Mouse (Mus musculus): ENCODE results near the gene Zpr1. TPM values are rescaled to one million over a fixed set of nuclear protein-coding genes. Genes with fewer than 3 reads are reported as not detected.

The Zpr1 gene
- total RNA-seq, 2 experiments from 2014 or later = 32.3 to 32.4 TPM

- peak in 1 of 2 experiments; percentile 58 for DNase-seq (ENCODE audit: extremely low spot score in 1 of 2, low spot score in 1 of 2)
Measured at GRCm38 (mm10) chr9:46327706-46328571, 55.1 kb downstream of the Zpr1 start.

GRCm38 (mm10) chr9:46328572-46329249 is 55.8 kb downstream of the Zpr1 start:
- DNase-seq (ENCODE audit: extremely low spot score in 1 of 2, low spot score in 1 of 2) = peak; percentile 55 to 58

DNA sequence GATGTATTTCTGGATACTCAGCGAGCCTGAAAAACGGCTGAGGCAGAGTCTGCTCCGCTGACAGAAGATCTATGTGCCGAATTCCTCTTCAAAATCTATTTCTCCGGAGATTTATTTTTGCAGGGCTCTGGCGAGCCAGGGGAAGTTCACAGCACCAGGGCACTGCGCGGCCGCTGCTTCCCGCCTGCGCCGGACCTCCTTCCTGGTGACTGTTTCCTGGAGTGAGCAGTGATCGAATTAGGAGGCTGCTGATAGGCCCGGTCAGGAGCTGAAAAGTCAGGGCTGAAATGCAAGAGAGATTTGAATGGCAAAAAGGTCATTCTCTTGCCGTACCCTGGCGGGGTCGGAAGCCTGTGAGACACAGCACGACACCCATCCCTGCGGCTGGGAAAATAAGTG is 56.4 kb downstream of the Zpr1 start:
- DNase-seq (ENCODE audit: extremely low spot score in 1 of 2, low spot score in 1 of 2) = no peak

- DNase-seq (ENCODE audit: extremely low spot score in 1 of 2, low spot score in 1 of 2) = peak in 1 of 2 experiments; percentile 1
Measured at GRCm38 (mm10) chr9:46329801-46330585, 57.1 kb downstream of the Zpr1 start.

DNA sequence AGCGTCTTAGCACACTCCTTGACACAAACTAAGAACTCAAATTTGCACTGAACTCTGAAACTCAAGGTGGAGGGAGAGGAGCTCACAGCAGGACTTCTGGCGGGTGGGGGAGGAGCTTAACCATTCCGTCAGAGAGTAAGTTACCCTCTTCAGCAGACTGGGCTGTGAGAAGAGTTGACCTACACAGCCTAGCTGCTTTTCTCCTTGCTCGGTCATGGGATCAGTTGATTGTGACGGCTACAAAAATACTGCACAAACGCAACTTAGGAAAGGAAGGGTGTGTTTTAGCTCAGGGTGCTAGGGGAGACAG is 57.7 kb downstream of the Zpr1 start:
- peak in 1 of 2 experiments; percentile 1 for DNase-seq (ENCODE audit: extremely low spot score in 1 of 2, low spot score in 1 of 2)

DNA sequence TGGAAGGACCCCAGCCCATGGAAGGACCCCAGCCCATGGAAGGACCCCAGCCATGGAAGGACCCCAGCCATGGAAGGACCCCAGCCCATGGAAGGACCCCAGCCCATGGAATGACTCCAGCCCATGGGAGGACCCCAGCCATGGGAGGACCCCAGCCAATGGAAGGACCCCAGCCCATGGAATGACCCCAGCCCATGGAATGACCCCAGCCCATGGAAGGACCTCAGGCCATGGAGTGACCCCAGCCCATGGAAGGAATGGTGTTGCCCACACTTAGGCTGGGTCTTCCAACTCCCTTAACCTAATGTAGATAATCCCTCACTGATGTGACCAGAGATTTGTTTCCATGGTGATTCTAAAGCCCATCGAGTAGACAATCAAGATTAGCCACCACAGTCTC is 58.4 kb downstream of the Zpr1 start:
- DNase-seq (ENCODE audit: extremely low spot score in 1 of 2, low spot score in 1 of 2) = no peak

Other genes starting within 250 kb of the Zpr1 start
- gene Apoa1, start 44.5 kb upstream of the Zpr1 start, total RNA-seq (2021) = under 1 TPM in 1 of 2 experiments, not detected in 1; 0.44 TPM
- under 1 TPM; 0.94 to 0.96 TPM for gene Apoc3, start 37.4 kb upstream of the Zpr1 start, total RNA-seq (2021)
- not detected for gene Apoa4, start 32.4 kb upstream of the Zpr1 start, total RNA-seq (2021)
- not detected for gene Apoa5, start 4.4 kb upstream of the Zpr1 start, total RNA-seq (2021)
- 10 to 100 TPM; 10.2 to 13.0 TPM for gene Bud13, start 9.9 kb downstream of the Zpr1 start, total RNA-seq (2021)
- gene 4931429L15Rik, start 46.9 kb downstream of the Zpr1 start, total RNA-seq (2021) = not detected

All from layer of hippocampus, postnatal 25 days (tissue).